Mouse (Mus musculus) left cerebral cortex, adult 18-20 months (tissue): ENCODE data around the gene Ube2j2. TPM values are rescaled to one million over a fixed set of nuclear protein-coding genes. Genes with fewer than 3 reads are reported as not detected.

Experiments used
- DNase-seq, 2 experiments: peaks; one replicate each; pipeline ENCODE4 v3.0.0; 2021 to 2022; ENCODE audit warnings: low spot score in 2 of 2, mixed read lengths in 1 of 2
- long read RNA-seq, 2 experiments: library from polyadenylated mRNA; stranded (forward); transcript quantifications; one replicate each; pipeline ENCODE4 v2.0.0; 2021
- total RNA-seq, 2 experiments: library from RNA; stranded (reverse); gene quantifications; 2 replicates each; pipeline ENCODE4 v1.2.3; 2021

Gene Ube2j2
- 10 to 100 TPM; 67.6 to 70.3 TPM for total RNA-seq
- long read RNA-seq, experiment 1, transcript Ube2j2-201 (8 exons, 3,483 nt), result major isoform, 42 of 104 reads
- long read RNA-seq, experiment 1, transcript Ube2j2-213 (7 exons, 3,339 nt), result minor isoform, 22 of 104 reads
- long read RNA-seq, experiment 1, partial matches to known transcripts, result 6 of 104 reads
- long read RNA-seq, experiment 1, other reads (novel, unspliced or antisense), result 21 of 104 reads
- long read RNA-seq, experiment 2, transcript Ube2j2-213 (7 exons, 3,339 nt), result minor isoform, 13 of 50 reads
- long read RNA-seq, experiment 2, transcript Ube2j2-201 (8 exons, 3,483 nt), result major isoform, 24 of 50 reads
- long read RNA-seq, experiment 2, partial matches to known transcripts, result 2 of 50 reads
- long read RNA-seq, experiment 2, other reads (novel, unspliced or antisense), result 4 of 50 reads

DNA sequence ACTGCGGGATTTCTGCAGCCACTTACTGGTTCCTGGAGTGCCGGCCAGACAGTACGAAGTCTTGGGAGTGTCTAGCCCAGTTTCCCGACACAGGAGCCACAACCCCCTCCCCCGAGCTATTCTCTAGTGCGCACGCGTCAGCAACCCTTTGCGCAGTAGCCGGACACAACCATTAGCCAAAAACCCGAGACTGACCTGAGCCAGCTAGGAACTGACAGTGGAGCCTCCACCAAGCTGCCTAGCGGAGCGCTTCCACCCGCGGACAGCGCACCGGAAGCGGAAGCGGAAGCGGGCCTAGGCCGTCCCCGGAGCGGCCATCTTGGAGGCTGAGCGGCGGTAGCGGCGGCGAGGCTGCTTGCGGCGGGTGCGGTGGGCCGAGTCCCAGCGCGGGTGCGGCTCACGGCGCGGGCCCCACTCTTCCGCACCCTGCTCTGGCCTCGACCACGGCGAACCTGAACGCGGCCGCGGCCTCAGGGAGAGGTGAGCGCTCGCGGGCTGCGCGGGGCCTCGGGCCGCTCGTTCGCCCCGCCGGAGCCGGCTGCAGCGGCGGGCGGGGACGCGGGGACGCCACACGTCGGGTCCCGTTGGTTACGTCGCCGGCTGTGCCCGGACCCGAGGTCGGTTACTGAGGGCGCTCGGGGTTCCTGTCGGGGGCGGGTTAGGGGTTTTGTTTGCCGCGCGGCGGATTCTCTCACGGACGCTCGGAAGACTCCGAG is at the start of gene Ube2j2:
Ube2j2 (plus strand) TSS at position 298 of the 716 bp plus-strand sequence.
- peak; percentile 96 to 98 for DNase-seq

DNA sequence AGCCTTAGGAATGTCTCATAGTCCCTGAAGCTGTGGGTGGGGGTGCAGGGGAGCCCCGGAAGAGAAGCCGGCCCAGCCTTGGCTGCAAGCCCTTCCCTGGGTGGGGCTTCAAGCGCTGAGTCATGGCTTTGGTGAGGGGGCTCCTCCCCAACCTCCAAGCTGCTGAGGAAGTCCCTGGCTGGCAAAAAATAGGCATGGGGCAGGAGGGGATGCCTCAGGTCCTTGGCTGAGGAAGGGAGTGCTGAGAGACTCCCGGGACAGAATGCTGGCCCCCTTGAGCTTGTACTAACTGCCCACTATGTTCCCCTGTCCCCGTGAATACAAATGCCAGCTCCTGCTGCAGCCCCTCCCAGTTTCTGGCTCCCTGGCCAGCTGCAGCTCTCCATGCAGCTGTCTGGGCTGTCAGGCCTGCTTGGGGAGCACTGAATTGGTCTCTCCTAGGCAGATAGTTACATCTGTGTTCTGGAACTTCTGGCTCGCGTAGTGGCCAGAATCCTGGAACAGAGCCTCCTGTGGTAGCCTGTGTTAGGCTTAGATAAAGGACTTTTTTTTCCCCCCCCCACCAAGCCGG is 49.2 kb upstream of the Ube2j2 start:
- DNase-seq, result peak; percentile 73 to 81

DNA sequence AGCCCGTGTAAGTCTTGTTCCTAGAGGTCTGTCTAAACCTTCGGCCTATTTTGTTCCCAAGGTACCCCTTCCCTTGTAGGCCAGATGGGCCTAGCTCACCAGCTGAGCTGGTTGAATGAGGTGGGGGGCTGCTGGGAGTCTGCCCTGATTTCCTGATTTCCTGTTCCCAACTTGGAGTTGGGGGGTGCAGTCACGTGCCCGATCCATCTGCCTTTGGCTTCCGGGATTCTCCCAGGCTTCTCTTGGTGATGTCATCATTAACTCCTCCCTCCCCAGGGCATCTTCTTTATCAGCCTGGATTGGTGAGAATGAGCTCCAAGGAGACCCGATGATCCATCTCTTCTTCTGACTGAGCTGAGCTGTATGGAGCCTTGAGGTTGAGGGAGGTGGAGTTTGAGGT is 48.4 kb upstream of the Ube2j2 start:
- DNase-seq, result peak; percentile 79 to 81

DNA sequence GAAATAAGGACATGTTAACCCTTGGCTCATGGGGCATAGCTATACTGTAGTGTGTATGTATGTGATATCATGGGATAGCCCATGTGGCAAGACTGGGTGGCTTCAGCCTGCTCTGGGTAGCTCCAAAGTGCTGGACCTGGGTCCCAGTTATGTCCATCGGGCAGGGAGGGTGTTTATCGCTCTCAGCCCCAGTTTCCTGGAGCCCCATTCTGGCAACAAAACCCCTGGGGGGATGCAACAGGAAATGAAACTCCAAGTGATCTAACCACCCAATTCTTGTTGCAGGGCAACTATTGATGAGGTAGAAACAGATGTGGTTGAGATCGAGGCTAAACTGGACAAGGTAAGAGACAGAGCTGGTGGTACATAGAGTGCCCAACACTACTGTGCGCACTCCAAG is 47.8 kb upstream of the Ube2j2 start:
- peak in 1 of 2 experiments; percentile 0 for DNase-seq

DNA sequence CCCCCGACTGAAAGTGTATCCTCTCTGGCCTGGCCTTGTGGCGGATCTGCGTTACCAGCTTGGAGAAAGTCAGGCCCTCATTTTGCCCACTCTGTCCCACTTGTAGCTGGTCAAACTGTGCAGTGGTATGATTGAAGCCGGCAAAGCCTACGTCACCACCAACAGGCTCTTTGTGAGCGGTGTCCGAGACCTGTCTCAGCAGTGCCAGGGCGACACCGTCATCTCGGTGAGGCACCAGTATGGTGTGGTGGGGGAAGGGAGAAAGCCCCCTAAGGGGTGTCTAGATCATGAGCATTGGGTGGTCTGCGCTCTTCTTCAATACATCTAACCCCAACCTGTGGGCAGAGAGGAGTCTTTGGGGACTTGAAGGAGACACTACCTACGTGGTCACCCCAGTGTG is 47.2 kb upstream of the Ube2j2 start:
- peak in 1 of 2 experiments; percentile 1 for DNase-seq

DNA sequence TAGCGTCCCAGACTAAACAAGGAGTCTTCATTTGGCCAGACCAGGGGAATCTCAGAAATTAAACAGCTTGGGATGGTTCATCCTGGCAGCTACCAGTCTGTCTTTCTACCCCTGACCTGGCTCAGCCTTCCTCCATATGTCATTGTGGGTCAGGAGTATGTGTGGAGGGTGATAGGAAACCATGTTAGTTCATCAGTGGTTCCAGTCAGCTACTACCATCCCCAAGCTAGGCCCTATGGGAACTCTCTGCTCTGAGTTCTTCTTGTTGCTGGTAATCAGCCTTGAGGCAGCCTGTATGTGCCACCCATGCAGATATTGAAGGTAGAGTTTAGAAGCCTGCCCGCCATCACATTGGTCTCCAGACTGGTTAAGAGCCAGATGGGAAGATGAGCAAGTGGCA is 45.3 kb upstream of the Ube2j2 start:
- no peak for DNase-seq

DNA sequence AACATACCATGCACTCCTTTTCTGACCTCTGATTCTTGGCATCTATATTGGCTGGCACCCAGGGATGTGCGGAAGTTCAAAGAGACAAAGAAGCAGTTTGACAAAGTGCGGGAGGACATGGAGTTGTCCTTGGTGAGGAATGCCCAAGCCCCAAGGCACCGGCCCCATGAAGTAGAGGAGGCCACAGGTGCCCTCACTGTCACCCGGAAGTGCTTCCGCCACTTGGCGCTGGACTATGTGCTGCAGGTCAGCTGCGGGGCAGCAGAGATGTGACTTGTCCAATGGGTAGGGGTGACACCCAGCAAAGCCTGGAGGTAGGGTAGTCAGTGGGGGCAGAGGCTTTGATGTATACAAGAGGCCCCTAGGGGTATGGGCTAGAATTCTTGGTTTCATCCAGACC is 44.3 kb upstream of the Ube2j2 start:
- DNase-seq, result peak; percentile 0 to 1

DNA sequence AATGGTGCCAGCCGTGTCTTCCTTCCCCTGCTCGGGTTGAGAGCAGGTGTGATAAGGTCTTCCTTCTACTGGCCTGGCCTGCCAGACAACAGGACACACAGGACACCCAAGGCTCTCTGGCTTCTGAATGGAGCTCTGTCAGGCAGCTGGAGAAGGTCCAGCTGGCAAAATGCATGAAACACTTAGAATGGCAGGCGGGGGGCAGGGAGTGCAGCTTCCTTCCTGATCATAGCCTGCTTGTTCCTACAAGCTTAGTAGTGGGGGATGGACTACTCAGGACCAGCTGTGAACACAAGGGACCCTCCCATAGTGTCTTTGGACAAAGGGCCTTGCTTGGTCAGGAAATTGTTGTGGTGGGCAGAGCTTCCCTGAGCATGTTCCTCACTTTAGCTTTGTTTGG is 42.4 kb upstream of the Ube2j2 start:
- DNase-seq, result peak in 1 of 2 experiments; percentile 15

DNA sequence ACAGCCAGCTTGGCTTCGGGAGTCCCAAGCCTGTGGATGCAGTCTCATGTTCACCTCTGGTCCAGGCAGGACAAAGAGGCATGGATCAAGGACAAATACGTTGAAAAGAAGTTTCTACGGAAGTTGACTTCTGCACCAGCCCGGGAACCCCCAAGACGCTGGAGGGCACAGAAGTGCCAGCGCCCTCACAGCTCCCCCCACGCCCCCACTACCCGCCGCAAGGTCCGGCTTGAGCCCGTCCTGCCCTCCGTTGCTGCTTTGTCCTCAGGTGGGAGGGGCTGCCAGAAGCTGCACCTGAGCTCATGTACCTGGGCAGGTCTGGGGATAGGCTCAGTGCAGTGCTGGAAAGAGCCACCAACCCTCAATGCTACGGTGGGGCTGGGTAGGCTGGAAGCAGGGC is 40.4 kb upstream of the Ube2j2 start:
- no peak for DNase-seq

DNA sequence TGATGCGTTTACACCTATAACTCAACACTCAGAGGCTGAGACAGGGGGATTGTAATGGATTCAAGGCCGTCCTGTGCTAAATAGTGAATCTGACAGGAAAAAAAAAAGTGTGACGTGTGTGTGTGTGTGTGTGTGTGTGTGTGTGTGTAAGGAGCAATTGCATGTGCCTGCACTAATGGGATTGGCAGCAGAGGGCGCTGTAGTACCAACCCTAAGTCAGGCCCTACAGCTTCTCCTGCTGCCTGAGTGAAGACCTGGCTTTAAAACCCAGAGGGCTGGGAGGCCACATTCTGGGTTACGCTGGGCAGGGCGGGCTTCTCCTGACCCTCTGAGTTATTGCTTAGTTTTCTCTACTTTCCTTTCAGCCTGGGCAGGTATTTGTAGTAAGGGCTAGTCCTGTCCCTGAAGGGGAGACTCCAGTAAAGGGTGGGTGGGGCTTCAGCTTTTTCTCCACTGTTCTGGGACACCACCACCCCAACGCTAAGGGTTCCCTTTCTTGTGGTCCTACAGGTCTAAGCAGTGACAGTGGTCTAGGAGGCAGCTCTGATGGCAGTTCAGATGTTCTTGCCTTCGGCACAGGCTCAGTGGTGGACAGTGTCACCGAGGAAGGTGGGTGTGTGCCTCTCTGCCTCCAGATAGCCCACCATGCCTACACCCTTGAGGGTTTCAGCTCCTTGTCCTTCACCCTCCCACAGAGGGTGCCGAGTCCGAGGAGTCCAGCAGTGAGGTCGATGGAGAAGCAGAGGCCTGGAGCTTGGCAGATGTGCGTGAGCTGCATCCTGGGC is 39.1 kb upstream of the Ube2j2 start:
- peak; percentile 3 to 16 for DNase-seq

DNA sequence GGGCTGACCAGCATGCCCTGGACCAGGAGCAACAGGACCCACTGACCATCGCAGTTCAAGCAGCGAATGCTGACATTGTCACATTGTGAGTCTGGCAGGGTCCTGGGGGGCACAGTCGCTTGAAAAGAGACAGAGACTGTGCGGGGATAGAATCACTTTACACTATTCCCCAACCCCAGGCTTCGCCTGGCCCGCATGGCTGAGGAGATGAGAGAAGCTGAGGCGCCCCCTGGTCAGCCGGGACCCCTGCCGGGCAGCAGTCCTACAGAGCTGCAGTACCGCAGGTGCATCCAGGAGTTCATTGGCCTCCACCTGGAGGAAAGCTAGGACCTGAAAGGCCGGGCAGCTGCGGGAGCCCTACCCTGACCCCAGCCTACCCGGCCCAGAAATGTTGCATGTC is 38.0 kb upstream of the Ube2j2 start:
- DNase-seq, result peak in 1 of 2 experiments; percentile 1

DNA sequence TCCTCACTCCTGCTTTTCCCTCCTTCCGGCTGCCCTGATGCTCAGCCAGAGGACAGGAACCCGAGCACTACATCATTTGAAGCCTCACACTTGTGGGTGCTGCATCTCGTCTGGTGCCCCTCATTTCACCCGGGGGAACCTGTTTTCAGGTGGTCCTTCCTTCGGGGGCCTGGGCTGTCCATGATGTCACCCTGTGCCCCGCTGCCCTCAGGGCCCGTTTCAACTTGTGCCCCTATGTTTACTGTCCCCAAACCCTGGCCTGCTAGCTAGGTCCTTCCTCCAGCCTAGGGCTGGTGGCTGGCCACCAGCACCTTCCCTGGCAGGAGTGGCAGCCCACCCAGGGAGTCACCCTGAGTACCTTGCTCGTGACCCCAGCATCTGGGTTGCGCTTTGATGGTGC is 37.5 kb upstream of the Ube2j2 start:
- DNase-seq, result peak in 1 of 2 experiments; percentile 1

DNA sequence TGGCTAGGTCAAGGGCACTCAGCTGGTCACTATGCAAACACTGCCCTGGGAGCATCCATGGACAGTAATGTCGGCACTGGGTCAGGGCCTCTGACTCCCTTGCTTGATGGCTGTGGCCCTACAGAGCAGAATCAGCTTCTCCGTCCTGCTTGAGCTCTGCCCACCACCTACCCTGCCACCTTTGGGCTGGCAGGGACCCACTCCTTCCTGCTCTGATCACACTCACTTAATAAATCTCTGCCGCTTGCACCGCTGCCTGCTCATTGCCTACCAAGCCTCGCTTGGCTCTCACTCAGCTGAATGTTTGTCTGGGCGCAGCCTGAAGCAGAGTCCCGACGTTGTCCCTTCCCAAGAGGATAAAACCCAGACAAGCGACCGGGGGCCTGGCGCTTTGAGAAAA is 36.6 kb upstream of the Ube2j2 start:
- no peak for DNase-seq

DNA sequence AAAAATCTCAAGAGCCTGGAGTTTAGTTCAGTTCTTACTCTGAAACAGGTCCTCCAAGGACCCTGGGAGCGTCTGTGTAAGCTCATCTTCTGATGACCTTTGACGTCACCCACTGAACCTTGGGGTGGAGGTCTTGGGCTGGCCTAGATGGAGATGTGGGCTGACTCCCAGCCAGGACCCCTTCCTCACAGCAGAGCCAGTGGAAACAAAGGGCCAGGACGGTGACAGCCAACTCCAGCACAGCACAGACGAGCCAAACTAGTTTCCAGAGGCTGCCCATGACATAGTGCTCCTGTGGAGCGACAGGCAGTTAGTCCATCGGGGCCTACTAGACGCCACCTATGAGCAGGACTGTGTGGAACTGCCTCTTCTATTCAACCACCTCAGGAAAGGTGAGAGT is 35.4 kb upstream of the Ube2j2 start:
- peak; percentile 1 for DNase-seq

DNA sequence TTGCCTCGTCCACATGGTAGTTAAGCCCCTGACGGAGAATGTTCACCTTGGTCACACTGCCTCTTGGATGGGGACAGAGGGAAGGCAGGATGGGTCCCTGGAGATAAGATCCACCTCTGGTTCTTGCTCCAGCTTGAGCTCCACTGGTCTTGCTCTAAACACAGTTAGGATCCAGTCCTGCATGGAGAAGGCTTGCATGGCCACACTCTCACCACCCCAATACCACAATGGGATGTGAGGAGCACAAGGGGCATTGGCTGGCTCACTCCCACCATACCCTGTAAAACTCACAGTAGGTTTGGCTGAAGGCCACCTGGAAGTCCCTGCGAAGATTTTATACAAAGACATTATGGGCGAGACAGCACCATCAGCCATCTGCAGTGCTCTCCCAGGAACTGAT is 34.9 kb upstream of the Ube2j2 start:
- no peak for DNase-seq

DNA sequence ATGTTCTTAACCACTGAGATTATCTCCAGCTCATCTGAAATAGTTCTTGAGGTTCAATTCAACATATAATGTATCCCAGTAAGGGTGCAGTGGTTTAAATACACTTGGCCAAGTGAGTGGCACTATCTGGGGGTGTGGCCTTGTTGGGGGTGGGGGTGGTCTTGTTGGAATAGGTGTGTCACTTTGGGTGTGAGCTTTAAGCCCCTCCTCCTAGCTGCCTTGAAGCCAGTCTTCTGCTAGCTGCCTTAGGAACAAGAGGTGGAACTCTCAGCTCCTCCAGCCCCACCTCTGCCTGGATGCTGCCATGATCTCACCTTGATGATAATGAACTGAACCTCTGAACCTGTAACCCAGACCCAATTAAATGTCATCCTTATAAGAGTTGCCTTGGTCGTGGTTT is 11.6 kb upstream of the Ube2j2 start:
- no peak for DNase-seq

DNA sequence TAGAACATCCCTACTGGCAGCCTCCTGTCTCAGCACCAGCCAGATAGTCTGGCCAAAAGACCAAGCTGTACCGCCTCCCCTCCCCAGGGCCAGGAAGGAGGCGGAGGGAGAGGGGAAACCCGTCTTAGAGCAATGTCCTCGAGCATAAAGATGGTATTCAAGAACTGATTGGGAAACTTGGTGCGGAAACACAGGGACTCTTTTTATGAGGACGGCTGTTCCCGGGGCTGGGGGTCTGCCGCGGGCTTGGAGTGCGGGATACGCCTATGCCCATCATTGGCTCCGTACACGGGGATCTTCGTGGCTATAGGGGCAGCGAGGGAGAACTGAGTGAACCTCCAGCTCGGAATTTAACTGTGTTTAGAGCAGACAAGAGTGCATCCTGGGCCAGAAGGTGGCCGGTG is 580 bp upstream of the Ube2j2 start:
- peak; percentile 22 to 52 for DNase-seq

DNA sequence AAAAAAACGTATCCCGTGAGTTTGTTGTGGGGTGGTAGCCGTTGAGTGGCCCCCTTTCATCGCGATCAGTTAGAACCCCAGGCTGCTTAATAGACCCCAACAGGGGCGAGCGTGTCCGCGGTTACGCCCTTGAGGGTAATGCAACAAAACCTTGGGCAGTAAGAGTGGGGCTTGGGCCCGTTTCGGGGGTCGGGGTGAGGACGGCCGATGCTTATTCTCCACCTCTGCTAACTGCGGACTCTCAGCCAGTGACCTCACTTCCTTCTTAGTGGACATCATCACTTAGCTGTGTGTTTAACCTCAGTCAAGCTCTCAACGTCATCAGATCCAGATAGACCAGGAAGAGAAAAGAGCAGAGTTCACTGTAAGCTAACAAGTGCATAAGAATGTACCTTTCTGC is 640 bp downstream of the Ube2j2 start:
- DNase-seq, result no peak

DNA sequence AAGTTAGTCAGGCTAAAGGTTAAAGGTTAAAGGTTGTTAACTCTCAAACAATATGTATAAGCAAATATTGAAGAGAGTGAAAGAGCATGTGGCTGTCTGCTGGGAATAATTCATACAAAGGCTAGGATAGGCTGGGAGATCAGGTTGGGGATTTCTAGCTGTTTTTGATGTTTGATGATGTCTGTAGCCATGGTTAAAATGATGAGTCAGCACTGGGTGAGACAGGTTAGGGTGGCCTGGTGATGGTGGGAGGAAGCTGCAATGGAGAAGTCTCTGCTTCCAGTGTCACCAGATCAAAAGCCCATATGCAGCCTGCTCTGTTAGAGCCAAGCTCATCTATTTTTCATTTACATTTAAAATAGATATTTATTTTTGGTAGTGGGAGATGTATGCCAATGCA is 3.5 kb downstream of the Ube2j2 start:
- DNase-seq, result no peak

DNA sequence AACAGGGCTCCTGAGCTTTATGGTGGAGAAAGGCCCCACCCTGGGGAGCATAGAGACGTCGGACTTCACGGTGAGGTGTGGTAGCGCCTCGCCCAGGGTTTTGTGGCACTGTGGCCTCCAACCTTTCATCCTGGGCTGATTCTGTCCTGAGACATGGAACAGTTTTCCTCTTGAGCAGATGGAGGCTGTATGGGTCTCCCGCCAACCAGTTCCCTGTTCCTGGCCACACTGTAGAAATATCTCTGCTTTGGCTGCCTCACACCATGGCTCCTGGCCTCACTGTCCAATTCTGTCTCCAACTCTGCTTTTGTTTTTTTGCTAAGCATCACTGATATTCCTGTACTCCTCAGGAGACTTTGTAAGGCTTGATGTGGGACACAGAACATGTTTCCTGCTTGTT is 11.9 kb downstream of the Ube2j2 start:
- DNase-seq, result no peak

DNA sequence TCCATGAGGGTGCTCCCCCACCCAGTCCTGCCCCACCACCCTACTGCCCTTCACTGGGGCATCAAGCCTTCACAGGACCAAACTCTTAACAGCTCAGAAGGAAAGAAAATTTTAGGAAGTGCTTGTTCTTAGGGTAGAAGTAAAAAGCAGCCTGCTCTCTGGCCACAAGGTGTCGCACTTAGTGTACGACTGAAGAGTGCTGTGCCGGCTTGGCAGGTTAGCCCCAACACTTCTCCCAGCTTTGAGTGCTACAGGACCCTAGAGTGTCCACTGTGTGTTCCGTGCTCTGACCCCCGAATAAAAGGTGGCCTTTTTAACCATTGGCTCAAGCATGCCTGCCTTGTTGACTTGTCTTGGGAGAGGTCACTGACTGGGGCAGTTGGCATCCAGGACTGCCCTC is 15.6 kb downstream of the Ube2j2 start:
- DNase-seq, result peak; percentile 68 to 70
